Mouse (Mus musculus) layer of hippocampus, adult 9-11 months (tissue): Measurements from ENCODE around the gene Arhgap17.

Experiments used
- DNase-seq: peaks from one replicate; pipeline ENCODE4 v3.0.0; 2022

The Arhgap17 gene

DNA sequence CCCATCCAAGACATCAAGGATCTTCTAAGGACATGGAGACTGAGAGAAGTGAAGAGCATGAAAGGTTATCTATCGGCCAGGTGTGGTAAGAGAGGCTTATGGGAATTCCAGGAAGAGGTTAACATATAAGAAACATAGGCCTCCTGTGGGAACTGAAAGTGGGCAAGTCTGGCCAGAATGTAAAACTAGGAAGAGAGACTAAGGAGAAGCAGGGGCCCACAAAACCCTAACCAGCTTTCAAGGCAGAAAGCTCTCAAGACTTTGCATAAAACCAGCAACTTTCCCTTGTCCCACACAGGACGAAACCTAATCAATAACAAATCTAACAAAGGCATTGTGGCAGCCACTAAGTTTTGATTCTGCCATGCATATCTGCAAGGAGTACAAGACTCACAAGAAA lies 1.5 kb downstream of the Arhgap17 start:
- DNase-seq = no peak

DNA sequence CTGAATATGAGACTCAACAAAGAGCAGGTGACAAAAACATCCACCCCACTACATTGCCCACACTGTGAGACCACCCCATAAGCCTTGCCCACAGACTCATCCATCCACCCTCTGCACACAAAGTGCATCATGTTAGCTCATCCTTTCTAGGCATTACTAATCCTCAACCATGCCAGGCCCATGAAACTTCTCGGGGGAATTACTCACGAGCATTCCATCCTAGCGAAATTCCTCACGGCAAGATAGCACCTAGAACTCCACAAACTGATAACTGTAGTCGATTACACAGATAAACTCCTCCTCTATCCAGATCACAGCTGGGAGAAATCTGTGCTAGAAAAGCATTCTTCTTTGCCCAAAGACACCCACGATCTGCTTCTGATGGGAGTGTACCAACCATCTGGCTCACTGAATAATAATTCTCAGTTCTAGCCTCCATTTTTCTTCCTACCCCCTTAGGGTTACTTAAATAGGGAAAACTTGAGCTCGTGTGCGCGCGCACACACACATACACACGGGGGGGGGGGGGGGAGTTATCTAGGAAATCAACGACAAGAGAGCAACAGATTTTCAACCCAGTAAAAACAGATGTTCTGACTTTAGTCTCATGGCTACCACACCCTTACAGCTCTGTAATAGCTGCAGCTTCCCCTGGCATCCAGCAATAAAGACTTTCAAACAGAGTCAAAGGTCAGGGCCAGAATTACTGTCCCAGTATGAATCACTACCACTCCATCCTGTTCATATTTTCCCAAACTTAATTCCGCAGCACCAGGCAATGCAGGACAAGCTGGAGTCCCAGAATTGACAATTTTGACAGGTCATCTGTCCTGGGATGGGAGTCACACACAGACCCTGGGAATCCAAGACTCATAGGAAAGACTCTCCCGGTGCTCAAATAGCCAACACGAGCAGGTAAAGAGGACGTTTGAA lies 2.2 kb downstream of the Arhgap17 start:
- DNase-seq = peak; percentile 59

GRCm38 (mm10) chr7:123366806-123367205 lies 2.9 kb downstream of the Arhgap17 start:
- no peak for DNase-seq

DNA sequence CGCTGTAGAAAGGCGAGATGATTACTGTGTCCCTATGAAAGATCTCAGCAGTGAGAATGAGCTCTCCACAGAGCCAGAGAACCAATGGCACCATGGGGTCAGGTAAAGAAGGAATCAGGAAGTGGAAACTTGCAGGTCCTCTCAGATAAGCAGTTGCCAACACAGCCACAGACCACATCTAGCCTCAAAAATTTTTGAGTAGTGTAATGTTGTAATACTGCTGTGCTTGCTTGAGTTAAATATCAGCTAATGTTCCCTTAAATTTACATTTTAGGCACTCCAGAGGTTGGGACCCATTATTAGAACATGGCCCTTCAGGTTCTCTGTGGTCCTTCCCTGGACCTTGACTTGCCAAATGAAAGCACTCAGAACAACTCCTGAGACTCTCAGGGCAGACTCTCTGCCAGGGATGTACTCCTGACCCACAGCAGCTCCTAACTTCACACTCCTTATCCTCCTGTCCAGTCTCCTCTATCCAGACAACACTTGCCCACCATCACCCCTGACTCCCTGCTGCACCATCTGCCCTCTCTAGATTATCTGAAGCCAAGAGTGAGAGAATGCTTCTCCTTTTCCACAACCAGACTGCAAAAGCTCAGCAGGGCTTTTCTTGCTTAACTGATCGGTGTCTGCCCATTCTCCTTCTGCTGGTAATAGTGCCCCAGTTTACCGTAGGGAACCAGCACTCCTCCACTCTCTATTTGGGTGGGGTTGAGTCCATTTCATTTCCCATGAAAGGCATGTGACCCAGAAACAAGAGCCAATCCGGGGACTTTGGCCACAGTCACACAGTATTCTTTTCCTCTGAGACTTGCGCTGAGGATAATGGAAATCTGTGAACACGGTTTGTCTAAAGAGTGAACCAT lies 3.6 kb downstream of the Arhgap17 start:
- no peak for DNase-seq

GRCm38 (mm10) chr7:123363971-123364370 lies 5.7 kb downstream of the Arhgap17 start:
- peak; percentile 69 for DNase-seq

- no peak for DNase-seq
These were observed 6.9 kb downstream of the Arhgap17 start for GRCm38 (mm10) chr7:123362806-123363205.

DNA sequence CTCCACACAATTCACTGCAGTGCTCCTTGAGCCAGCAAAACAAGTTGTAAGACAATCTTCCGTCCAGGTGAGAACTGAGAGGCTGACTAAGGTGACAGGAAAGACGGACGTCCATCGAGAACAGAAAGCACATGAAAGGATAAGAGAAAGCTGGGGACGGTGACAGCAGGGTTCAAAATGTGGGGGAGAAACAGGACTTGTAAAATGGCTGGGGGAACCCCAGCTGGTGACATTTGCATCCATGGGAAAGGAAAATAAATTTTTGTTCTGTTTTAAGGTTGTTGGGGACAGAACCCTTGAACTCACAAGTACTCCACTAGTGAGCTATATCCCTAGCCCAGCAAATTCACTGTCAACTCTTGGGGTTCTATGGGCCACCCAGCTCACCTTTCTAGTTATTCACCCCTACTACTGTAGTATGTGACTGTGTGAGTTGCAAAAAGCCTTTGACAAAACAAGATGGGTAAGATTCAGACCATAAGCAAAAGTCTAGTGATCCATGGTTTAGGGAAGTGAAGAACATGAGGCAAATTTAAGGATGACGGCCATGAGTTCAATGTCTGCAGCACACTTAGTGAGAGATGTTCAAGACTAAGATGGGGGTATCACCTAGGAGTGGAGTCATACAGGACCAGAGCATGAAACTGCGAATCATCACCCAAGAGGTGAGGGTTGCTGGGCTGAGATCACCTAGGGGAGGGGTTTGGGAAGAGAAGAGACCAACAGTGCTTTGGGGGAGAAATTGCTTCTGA lies 8.3 kb downstream of the Arhgap17 start:
- DNase-seq = no peak

- DNase-seq = no peak
These were observed 9.5 kb downstream of the Arhgap17 start for GRCm38 (mm10) chr7:123360185-123360584.

DNA sequence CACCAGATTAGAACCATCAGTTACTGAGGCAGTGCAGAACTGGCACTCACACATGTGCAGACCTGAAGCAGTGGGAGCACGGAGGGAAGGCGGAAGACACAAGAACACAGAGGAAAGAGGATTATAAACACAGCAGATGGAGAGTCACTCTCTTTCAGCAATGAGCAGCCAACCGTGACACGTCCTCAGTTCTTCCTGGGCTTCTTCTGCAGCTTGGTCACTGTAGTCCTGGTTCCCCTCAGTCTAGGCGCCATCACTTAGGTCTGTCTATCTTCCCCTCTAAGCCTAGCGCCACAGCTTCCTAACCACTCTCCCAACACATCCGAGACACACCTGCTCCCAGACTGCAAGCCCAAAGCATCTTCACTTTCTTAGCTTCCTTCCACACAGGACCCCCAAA lies 10.6 kb downstream of the Arhgap17 start:
- DNase-seq = no peak

DNA sequence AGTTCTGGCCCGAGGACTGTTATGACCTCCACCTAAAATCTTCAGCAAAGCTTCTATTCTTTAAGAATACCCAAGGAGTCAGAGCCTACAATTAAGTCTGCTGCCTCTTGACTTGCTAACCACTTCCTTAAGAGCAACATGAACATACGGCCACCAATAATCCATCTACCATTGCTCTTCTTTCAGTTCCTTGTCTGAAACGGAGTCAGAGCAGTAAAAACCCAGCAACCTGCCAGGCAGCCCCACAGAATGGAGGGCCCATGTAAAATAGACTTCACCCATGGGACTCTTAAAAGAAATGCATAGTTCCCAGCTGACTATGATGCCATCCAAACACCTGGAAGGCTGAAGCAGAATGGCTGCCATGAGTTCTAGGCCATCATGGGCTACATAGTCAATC lies 13.6 kb downstream of the Arhgap17 start:
- DNase-seq = no peak

- DNase-seq = no peak
These were observed 14.9 kb downstream of the Arhgap17 start for GRCm38 (mm10) chr7:123354851-123355250.

DNA sequence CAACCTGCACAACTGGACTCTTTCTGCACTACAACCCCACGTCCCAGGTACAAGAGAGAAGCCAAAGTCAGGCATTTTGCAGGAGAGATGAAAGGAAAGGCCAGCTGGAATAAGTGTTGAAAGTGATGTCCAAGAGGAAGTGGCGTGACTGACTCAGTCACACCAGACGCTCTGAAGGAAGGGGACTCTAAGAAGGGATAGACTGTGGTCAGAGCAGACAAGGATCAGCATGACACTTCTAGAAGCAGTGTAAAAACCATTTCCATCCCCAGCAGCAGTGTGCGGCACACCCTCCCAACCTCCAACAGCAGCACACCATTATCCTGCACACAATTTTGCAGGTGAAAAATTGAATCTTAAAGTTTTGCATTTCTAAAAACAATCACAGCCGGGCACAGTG lies 15.3 kb downstream of the Arhgap17 start:
- no peak for DNase-seq

DNA sequence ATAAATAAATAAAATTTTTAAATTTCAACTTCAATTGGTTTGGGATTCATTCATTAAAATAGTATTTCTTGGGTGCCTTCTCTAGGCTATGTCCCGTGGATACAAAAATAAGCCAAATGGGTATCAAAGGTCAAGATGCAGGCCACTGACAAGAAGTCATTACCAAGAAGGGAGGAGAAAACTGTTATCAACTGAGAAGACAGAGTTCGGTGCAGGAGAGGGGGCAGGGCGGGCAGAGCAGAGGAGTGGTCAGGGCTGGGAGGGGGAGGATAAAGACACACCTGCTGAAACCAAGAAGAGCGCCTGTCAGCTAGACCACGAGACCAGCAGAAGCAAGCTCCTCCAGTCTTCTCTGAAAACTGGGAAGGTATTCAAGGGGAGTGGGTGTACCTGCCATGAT lies 15.8 kb downstream of the Arhgap17 start:
- no peak for DNase-seq

DNA sequence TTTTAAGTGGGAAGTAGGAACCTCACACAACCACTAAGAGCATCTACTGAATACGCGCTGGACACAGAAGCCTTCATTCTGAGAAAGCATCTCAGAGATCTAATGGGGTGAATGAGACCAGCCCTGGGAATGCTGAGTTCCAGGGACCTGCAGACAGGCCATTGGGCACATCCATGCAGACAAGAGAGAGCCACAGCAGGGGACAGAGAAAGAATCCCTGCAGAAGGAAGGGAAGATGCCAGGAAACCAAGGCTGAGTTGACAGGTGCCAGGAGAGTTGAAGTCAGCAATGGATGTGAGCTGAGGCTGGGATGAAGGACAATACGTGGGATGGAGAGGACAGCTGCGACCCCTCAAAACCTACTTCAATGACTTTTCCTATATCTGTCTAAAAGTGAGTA lies 16.6 kb downstream of the Arhgap17 start:
- DNase-seq = no peak

DNA sequence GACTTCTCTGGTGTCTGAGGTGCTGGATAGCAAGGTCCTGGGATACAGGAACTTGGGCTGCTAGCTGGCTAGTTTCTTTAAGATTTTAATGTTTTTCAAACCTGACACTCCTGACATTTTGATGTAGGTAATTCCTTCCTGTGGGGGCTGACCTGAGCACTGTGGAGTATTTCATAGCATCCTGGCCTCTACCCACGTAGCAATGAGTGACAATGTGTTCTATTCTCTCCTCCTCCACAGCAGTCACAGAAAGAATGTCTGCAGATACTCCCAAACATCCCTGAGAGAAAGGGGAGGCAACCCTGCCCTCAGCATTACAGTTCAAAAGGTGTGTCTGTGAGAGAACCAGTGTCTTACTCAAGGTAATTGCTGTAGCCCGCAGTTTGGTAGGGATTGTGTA lies 19.5 kb downstream of the Arhgap17 start:
- no peak for DNase-seq

GRCm38 (mm10) chr7:123349813-123350212 lies 19.9 kb downstream of the Arhgap17 start:
- no peak for DNase-seq

GRCm38 (mm10) chr7:123346631-123347290 lies 23.0 kb downstream of the Arhgap17 start:
- no peak for DNase-seq

- DNase-seq = no peak
These were observed 24.6 kb downstream of the Arhgap17 start for GRCm38 (mm10) chr7:123345041-123345544.

GRCm38 (mm10) chr7:123344079-123344780 lies 25.5 kb downstream of the Arhgap17 start:
- DNase-seq = no peak

DNA sequence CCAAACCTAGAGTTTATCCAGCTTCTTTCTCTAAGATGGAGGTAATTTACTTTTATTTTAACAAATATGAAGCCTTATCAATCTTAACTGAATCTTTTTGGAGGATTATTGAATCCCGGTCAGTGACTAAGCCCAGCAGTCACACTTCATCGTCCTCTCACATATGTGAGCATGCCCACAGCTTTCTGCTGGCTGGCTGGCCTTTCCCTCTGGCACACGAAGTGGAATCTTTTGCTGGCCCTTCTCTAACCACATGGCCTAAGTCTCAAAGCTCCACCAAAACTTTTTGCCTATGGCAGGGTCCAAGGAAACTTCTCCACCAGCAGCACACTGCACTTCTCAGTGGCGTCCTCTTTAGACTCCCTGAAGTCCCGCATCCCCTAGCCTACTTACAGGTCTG lies 27.8 kb downstream of the Arhgap17 start:
- no peak for DNase-seq

DNA sequence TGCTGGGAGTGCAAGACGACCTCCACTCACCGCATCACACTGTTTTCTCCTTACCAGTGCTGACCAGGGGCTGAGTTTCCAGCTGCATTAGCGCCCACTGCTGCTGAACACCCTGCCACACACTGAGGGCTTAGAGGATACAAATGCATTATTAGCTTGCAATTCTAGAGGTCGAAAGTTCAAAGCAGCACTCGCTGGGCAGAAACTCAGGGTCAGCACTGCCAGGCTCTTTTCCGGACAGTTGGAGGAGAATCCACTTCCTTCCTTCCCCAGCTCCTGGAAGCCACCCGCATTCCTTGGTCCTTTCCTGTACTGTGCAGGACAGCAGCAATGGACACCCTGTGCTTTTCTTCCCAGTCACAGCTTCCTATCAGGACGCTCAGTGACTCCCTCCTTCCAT lies 31.4 kb downstream of the Arhgap17 start:
- DNase-seq = no peak

DNA sequence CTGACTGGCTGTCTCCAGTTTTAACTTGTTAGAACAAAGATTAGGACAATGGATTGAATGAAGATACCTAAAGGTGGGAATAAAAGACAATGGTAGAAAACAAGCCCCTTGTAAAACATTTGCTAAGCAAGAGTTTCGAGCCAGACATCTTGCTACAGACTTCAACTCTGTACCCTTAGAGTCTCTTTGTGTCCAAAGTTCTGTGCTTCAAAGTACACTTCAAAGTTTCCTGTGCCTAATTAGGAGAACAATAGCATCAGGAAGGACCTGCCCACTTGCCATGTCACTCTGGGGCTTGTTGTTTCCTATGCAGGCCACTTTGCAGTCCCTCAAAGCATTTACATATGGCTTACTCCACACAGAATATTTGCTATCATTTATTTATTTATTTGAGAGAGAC lies 33.4 kb downstream of the Arhgap17 start:
- no peak for DNase-seq
